Mouse (Mus musculus): ENCODE results near the gene Phykpl. TPM values are rescaled to one million over a fixed set of nuclear protein-coding genes. Genes with fewer than 3 reads are reported as not detected.

The Phykpl gene
- polyA plus RNA-seq, 1 experiment from 2014 or later, result 15.9 TPM

- H3K4me3 ChIP-seq, result no peak overlapping the region
- 0 out of 2 replicates have a peak, but pooled peaks cover 3% of the 10 kb centered on the region for H3K36me3 ChIP-seq (replicated peaks)
- peaks cover 4% of the 10 kb centered on the region; the same call in 1 of the 2 replicates for H3K9me3 ChIP-seq
- peaks cover 9% of the 10 kb centered on the region for H3K4me1 ChIP-seq
- no peak for DNase-seq (ENCODE audit: extremely low spot score, low spot score)
- no peaks in the 10 kb centered on the region for H3K27me3 ChIP-seq (ENCODE audit: poor library complexity, severe bottlenecking)
- H3K27ac ChIP-seq, result no peak overlapping the region
- 92% methylated on average over 1 of the region's 1 CpGs for WGBS
These were observed 21.3 kb upstream of the Phykpl start for GRCm38 (mm10) chr11:51563276-51563675.

- H3K36me3 ChIP-seq (replicated peaks), result 0 out of 2 replicates have a peak, but pooled peaks cover 3% of the 10 kb centered on the region
- peaks cover 9% of the 10 kb centered on the region for H3K4me1 ChIP-seq
- no peak overlapping the region; the same call in 1 of the 2 replicates for H3K27ac ChIP-seq
- H3K27me3 ChIP-seq (ENCODE audit: poor library complexity, severe bottlenecking), result no peaks in the 10 kb centered on the region
- DNase-seq (ENCODE audit: extremely low spot score, low spot score), result no peak
- 40% methylated on average over 3 of the region's 3 CpGs for WGBS
- H3K4me3 ChIP-seq, result no peak overlapping the region
- H3K9me3 ChIP-seq, result peaks cover 4% of the 10 kb centered on the region; the same call in 1 of the 2 replicates
These were observed 19.5 kb upstream of the Phykpl start for GRCm38 (mm10) chr11:51565062-51565461.

GRCm38 (mm10) chr11:51565951-51566350 is 18.6 kb upstream of the Phykpl start:
- WGBS, result 89% methylated on average over 6 of the region's 6 CpGs

GRCm38 (mm10) chr11:51568801-51569200 is 15.8 kb upstream of the Phykpl start:
- DNase-seq (ENCODE audit: extremely low spot score, low spot score), result no peak
- no peaks in the 10 kb centered on the region for H3K27me3 ChIP-seq (ENCODE audit: poor library complexity, severe bottlenecking)
- WGBS, result 87% methylated on average over 4 of the region's 4 CpGs
- H3K4me3 ChIP-seq, result no peak overlapping the region
- peaks cover 4% of the 10 kb centered on the region; the same call in 1 of the 2 replicates for H3K9me3 ChIP-seq
- no peak overlapping the region for H3K27ac ChIP-seq
- 0 out of 2 replicates have a peak, but pooled peaks cover 3% of the 10 kb centered on the region for H3K36me3 ChIP-seq (replicated peaks)
- peaks cover 18% of the 10 kb centered on the region for H3K4me1 ChIP-seq

More at GRCm38 (mm10) chr11:51565951-51566350, 18.6 kb upstream of the Phykpl start:
- 0 out of 2 replicates have a peak, but pooled peaks cover 3% of the 10 kb centered on the region for H3K36me3 ChIP-seq (replicated peaks)
- no peak overlapping the region for H3K27ac ChIP-seq
- DNase-seq (ENCODE audit: extremely low spot score, low spot score), result no peak
- no peaks in the 10 kb centered on the region for H3K27me3 ChIP-seq (ENCODE audit: poor library complexity, severe bottlenecking)
- peaks cover 9% of the 10 kb centered on the region for H3K4me1 ChIP-seq
- H3K4me3 ChIP-seq, result no peak overlapping the region
- peaks cover 4% of the 10 kb centered on the region; the same call in 1 of the 2 replicates for H3K9me3 ChIP-seq

- 83% methylated on average over 4 of the region's 4 CpGs for WGBS
- Histone ChIP-seq H3K4me3 (no peak overlapping the region), H3K36me3 (replicated peaks) (no peaks in the 10 kb centered on the region), H3K9me3 (no peaks in the 10 kb centered on the region), H3K4me1 (peaks cover 9% of the 10 kb centered on the region), H3K27ac (no peak overlapping the region), H3K27me3 (ENCODE audit: poor library complexity, severe bottlenecking) (no peaks in the 10 kb centered on the region)
- no peak for DNase-seq (ENCODE audit: extremely low spot score, low spot score)
These were observed 8.1 kb upstream of the Phykpl start for GRCm38 (mm10) chr11:51576454-51576853.

GRCm38 (mm10) chr11:51577587-51577986 is 7.0 kb upstream of the Phykpl start:
- Histone ChIP-seq H3K27ac (no peak overlapping the region), H3K9me3 (no peaks in the 10 kb centered on the region), H3K4me3 (no peak overlapping the region), H3K27me3 (ENCODE audit: poor library complexity, severe bottlenecking) (no peaks in the 10 kb centered on the region), H3K4me1 (peaks cover 4% of the 10 kb centered on the region), H3K36me3 (replicated peaks) (no peaks in the 10 kb centered on the region)
- no peak for DNase-seq (ENCODE audit: extremely low spot score, low spot score)
- 89% methylated on average over 7 of the region's 7 CpGs for WGBS

GRCm38 (mm10) chr11:51579024-51579423 is 5.5 kb upstream of the Phykpl start:
- peaks cover 16% of the 10 kb centered on the region for H3K4me1 ChIP-seq
- no peak for DNase-seq (ENCODE audit: extremely low spot score, low spot score)
- H3K4me3 ChIP-seq, result no peak overlapping the region
- H3K9me3 ChIP-seq, result no peaks in the 10 kb centered on the region
- H3K27me3 ChIP-seq (ENCODE audit: poor library complexity, severe bottlenecking), result no peaks in the 10 kb centered on the region
- H3K27ac ChIP-seq, result no peak overlapping the region
- 72% methylated on average over 4 of the region's 4 CpGs for WGBS
- H3K36me3 ChIP-seq (replicated peaks), result no peaks in the 10 kb centered on the region

GRCm38 (mm10) chr11:51582713-51583112 is 1.8 kb upstream of the Phykpl start:
- Histone ChIP-seq H3K9me3 (no peaks in the 10 kb centered on the region), H3K4me1 (peaks cover 41% of the 10 kb centered on the region), H3K36me3 (replicated peaks) (peaks cover 22% of the 10 kb centered on the region), H3K4me3 (no peak overlapping the region), H3K27ac (peak overlapping the region; percentile 35; the same call in 1 of the 2 replicates), H3K27me3 (ENCODE audit: poor library complexity, severe bottlenecking) (no peaks in the 10 kb centered on the region)
- WGBS, result 19% methylated on average over 8 of the region's 8 CpGs
- DNase-seq (ENCODE audit: extremely low spot score, low spot score), result peak; percentile 75

- H3K27ac ChIP-seq, result peak overlapping the region; percentile 96
- H3K36me3 ChIP-seq (replicated peaks), result peaks cover 36% of the 10 kb centered on the region
- peak overlapping the region; percentile 73 for H3K4me3 ChIP-seq
- 21% methylated on average over 9 of the region's 9 CpGs for WGBS
- peak; percentile 58 for DNase-seq (ENCODE audit: extremely low spot score, low spot score)
- H3K27me3 ChIP-seq (ENCODE audit: poor library complexity, severe bottlenecking), result no peaks in the 10 kb centered on the region
- peaks cover 41% of the 10 kb centered on the region for H3K4me1 ChIP-seq
- H3K9me3 ChIP-seq, result no peaks in the 10 kb centered on the region
These were observed 513 bp upstream of the Phykpl start for GRCm38 (mm10) chr11:51584057-51584430.

- Histone ChIP-seq H3K9me3 (no peaks in the 10 kb centered on the region), H3K27ac (peak overlapping the region; percentile 96), H3K4me3 (peak overlapping the region; percentile 73), H3K36me3 (replicated peaks) (peaks cover 53% of the 10 kb centered on the region), H3K27me3 (ENCODE audit: poor library complexity, severe bottlenecking) (no peaks in the 10 kb centered on the region), H3K4me1 (peaks cover 41% of the 10 kb centered on the region)
- WGBS, result 76% methylated on average over 8 of the region's 8 CpGs
- no peak for DNase-seq (ENCODE audit: extremely low spot score, low spot score)
These were observed 1.2 kb downstream of the Phykpl start for GRCm38 (mm10) chr11:51585608-51586252.

- DNase-seq (ENCODE audit: extremely low spot score, low spot score), result no peak
- peaks cover 59% of the 10 kb centered on the region for H3K36me3 ChIP-seq (replicated peaks)
- H3K9me3 ChIP-seq, result no peaks in the 10 kb centered on the region
- WGBS, result 95% methylated on average over 13 of the region's 13 CpGs
- no peak overlapping the region for H3K4me3 ChIP-seq
- peaks cover 41% of the 10 kb centered on the region for H3K4me1 ChIP-seq
- no peak overlapping the region for H3K27ac ChIP-seq
- no peaks in the 10 kb centered on the region for H3K27me3 ChIP-seq (ENCODE audit: poor library complexity, severe bottlenecking)
These were observed 1.9 kb downstream of the Phykpl start for GRCm38 (mm10) chr11:51586411-51586810.

GRCm38 (mm10) chr11:51587059-51587458 is 2.5 kb downstream of the Phykpl start:
- H3K9me3 ChIP-seq, result no peaks in the 10 kb centered on the region
- H3K36me3 ChIP-seq (replicated peaks), result peaks cover 66% of the 10 kb centered on the region
- no peak for DNase-seq (ENCODE audit: extremely low spot score, low spot score)
- 86% methylated on average over 1 of the region's 1 CpGs for WGBS
- no peaks in the 10 kb centered on the region for H3K27me3 ChIP-seq (ENCODE audit: poor library complexity, severe bottlenecking)
- H3K4me3 ChIP-seq, result no peak overlapping the region
- H3K4me1 ChIP-seq, result peaks cover 41% of the 10 kb centered on the region
- no peak overlapping the region for H3K27ac ChIP-seq

- Histone ChIP-seq H3K4me3 (no peak overlapping the region), H3K9me3 (no peaks in the 10 kb centered on the region), H3K36me3 (replicated peaks) (peaks cover 84% of the 10 kb centered on the region), H3K27me3 (ENCODE audit: poor library complexity, severe bottlenecking) (no peaks in the 10 kb centered on the region), H3K27ac (no peak overlapping the region), H3K4me1 (peaks cover 27% of the 10 kb centered on the region)
- WGBS, result 94% methylated on average over 3 of the region's 3 CpGs
- no peak for DNase-seq (ENCODE audit: extremely low spot score, low spot score)
These were observed 4.3 kb downstream of the Phykpl start for GRCm38 (mm10) chr11:51588833-51589232.

All from forebrain, embryonic 10.5 days (tissue).